Mouse (Mus musculus): Measurements from ENCODE around the gene Fmo2.

Gene Fmo2

DNA sequence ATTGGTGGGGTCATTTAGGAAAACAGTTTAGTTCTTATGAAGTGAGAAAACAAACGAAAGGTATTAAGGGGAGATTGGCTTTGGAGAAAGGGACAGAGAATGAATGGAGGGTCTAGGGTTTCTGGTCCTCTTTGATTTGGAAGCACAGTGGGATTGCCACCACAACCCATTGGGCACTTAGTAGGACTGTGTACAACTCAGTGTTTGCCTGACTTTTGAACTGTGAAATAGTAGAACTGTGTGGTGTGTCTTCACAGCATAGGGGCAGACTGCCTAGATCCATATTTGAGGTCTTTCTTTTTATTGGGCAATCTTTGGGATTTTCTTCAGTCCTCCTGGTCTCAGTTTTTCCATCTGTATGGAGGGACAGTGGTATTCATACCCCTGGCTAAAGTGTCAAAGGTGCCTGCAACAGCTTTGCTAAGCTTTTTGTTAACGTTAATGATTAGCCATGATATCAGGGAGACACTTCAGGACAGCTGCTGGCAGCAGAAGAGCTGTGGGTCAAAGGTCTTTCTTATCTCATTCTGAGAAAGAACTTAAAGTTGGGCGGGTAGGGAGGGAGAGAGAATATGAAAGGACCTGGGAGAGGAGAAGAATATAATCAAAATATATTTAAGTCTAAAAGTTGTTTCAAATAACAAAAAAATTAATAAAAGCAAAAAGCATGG, 44.6 kb downstream of the Fmo2 start:
- DNase-seq (ENCODE audit: low read depth, low spot score) = no peak

GRCm38 (mm10) chr1:162847554-162847953, 51.0 kb downstream of the Fmo2 start:
- DNase-seq (ENCODE audit: low read depth, low spot score) = no peak

- no peak for DNase-seq (ENCODE audit: low read depth, low spot score)
Observed at GRCm38 (mm10) chr1:162840211-162840610, 58.3 kb downstream of the Fmo2 start.

- no peak for DNase-seq (ENCODE audit: low read depth, low spot score)
Observed at GRCm38 (mm10) chr1:162838976-162839375, 59.5 kb downstream of the Fmo2 start.

GRCm38 (mm10) chr1:162834342-162834741, 64.2 kb downstream of the Fmo2 start:
- DNase-seq (ENCODE audit: low read depth, low spot score) = no peak

DNA sequence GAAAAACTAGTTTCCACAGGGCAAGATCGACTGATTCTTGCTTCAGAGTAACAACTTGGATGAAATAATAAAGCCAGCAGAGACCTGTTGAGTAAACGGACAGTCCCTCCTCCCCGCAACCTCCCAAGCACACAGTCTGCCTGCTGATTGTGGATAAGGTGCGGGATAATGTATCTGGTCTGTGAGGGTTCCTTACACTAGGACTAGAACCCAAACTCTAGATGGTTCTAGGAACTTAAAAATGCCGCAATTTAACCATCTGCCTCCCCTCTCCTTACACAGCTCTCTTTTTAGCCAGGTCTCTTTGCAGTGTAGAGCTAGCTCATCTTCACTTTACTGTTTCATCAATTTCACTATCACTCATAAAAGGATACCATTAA, 66.0 kb downstream of the Fmo2 start:
- no peak for DNase-seq (ENCODE audit: low read depth, low spot score)

GRCm38 (mm10) chr1:162831838-162832573, 66.5 kb downstream of the Fmo2 start:
- no peak for DNase-seq (ENCODE audit: low read depth, low spot score)
